21 mouse cellular contexts compared by ENCODE assay signal in the genomic region with DNA sequence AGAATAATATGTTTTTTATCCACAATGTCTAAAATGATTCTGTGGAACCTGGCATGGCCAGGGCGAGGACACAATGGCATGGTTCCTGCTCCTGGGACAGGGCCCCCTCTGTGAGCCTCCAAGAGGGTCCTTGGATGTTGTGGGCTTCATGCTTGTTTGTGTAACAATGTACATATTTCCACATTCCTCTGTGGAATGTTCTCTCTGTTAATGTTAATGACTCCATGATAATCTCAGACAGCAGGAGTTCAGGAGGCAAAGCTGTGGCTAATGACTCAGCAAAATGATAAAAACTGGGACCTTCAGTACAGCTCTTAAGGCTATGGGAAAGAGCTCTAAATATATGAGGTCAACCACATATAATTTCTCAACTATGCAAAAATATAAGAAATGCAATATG.
A peak's percentile ranks its signal among the peaks of the same experiment; 100 is the strongest.
DNase-seq lines count a peak whose midpoint lies in the region; TF ChIP-seq lines count a peak whose summit lies in the region.
"Had no signal": no experiment of that assay in that cellular context is flagged by ENCODE, and none has a peak within 500 bp of the region (broad histone marks: within the 10 kb centered on the region; RNA-seq: fewer than 3 reads in every experiment).

No protein-coding gene starts in this region.

- H3K4me3 ChIP-seq in ES-E14 (ENCODE audit: insufficient read depth in 1 of 2, low read depth in 1 of 2, low read length in 2 of 2, poor library complexity in 1 of 2, severe bottlenecking in 1 of 2) (no peak overlapping the region), myocyte (no peak overlapping the region)
- H3K4me3 ChIP-seq: embryonic facial prominence, embryonic 13.5 days; embryonic facial prominence, embryonic 15.5 days; forebrain, embryonic 13.5 days; forebrain, embryonic 15.5 days had no signal

- peak; percentile 71 for DNase-seq in ES-CJ7 (ENCODE audit: low read depth, low spot score)
- no peak for DNase-seq in ES-E14 (ENCODE audit: low read depth, low spot score)
- DNase-seq in ZHBTc4 (ENCODE audit: low read depth, low spot score): peak; percentile 50
- no peak for DNase-seq in gastrocnemius, postnatal 4 days (ENCODE audit: low spot score in 2 of 2)
- DNase-seq in adrenal gland, postnatal 4 days (ENCODE audit: low spot score in 2 of 2): no peak
- DNase-seq in cerebellum, postnatal 10 days: no peak
- DNase-seq: adrenal gland, adult 2 months; adrenal gland, postnatal 10 days; adrenal gland, postnatal 25 days; cerebellum, adult 11-12 months; cerebellum, adult 2 months; cerebellum, adult 9-10 months; cerebellum, postnatal 14 days; cerebellum, postnatal 36 days; embryo, embryonic 11 days; forebrain, postnatal 0 days had no signal

- no peaks in the 10 kb centered on the region for H3K9me3 ChIP-seq in ES-E14 (ENCODE audit: control insufficient read depth, insufficient read depth, low read depth, low read length)
- H3K9me3 ChIP-seq: embryonic facial prominence, embryonic 13.5 days; embryonic facial prominence, embryonic 15.5 days; forebrain, embryonic 13.5 days; forebrain, embryonic 15.5 days had no signal

- no peak overlapping the region for H3K9ac ChIP-seq in ES-E14 (ENCODE audit: insufficient read depth, low read depth, low read length, poor library complexity, severe bottlenecking)
- H3K9ac ChIP-seq: embryonic facial prominence, embryonic 13.5 days; embryonic facial prominence, embryonic 15.5 days; forebrain, embryonic 13.5 days; forebrain, embryonic 15.5 days; forebrain, postnatal 0 days had no signal

- TF ChIP-seq POLR2A in myocyte (IDR thresholded peaks at IDR 0.05; ENCODE audit: insufficient read length, low read depth): no peak

- H3K27me3 ChIP-seq in myocyte (ENCODE audit: control insufficient read depth, insufficient read depth, insufficient read length): no peaks in the 10 kb centered on the region
- H3K27me3 ChIP-seq: embryonic facial prominence, embryonic 13.5 days; embryonic facial prominence, embryonic 15.5 days; forebrain, embryonic 13.5 days; forebrain, embryonic 15.5 days had no signal

- H3ac ChIP-seq in myocyte (ENCODE audit: control insufficient read depth, insufficient read length): no peak overlapping the region

- H3K79me2 ChIP-seq in myocyte (ENCODE audit: control insufficient read depth, insufficient read depth): no peaks in the 10 kb centered on the region

- H3K27ac ChIP-seq in ES-E14 (ENCODE audit: insufficient read depth, low read depth, low read length, poor library complexity, severe bottlenecking): peak overlapping the region; percentile 60
- H3K27ac ChIP-seq: embryonic facial prominence, embryonic 13.5 days; embryonic facial prominence, embryonic 15.5 days; forebrain, embryonic 13.5 days; forebrain, embryonic 15.5 days had no signal

- H3K4me1 ChIP-seq in ES-E14 (ENCODE audit: control insufficient read depth in 2 of 2, insufficient read depth in 2 of 2, low read length in 2 of 2, poor library complexity in 1 of 2): no peaks in the 10 kb centered on the region
- H3K4me1 ChIP-seq: embryonic facial prominence, embryonic 13.5 days; embryonic facial prominence, embryonic 15.5 days; forebrain, embryonic 13.5 days; forebrain, embryonic 15.5 days had no signal

- H3K36me3 ChIP-seq in ES-E14 (ENCODE audit: control insufficient read depth, insufficient read depth, low read length, poor library complexity, severe bottlenecking) (no peaks in the 10 kb centered on the region), myocyte (ENCODE audit: control insufficient read depth, insufficient read depth) (no peaks in the 10 kb centered on the region)
- H3K36me3 ChIP-seq: embryonic facial prominence, embryonic 13.5 days; embryonic facial prominence, embryonic 15.5 days; forebrain, embryonic 15.5 days had no signal

- in situ Hi-C loops in ES-E14 (cut with MboI; ENCODE audit: low sequenced_read_pairs in 2 of 2, unreplicated experiment in 2 of 2): no loop called here

- no peak overlapping the region for H3K4me2 ChIP-seq in myocyte (ENCODE audit: low read depth)
- H3K4me2 ChIP-seq: embryonic facial prominence, embryonic 13.5 days; embryonic facial prominence, embryonic 15.5 days; forebrain, embryonic 13.5 days; forebrain, embryonic 15.5 days had no signal

TF ChIP-seq in ES-E14, 5 proteins besides CTCF, POLR2A, EP300 and RAD21:
- TF ChIP-seq ZC3H11A (IDR thresholded peaks at IDR 0.05; ENCODE audit: borderline replicate concordance, low read depth, low read length) (no peak), MAFK (IDR thresholded peaks at IDR 0.05; ENCODE audit: insufficient read depth, low read depth, low read length) (peak; percentile 62)

TF ChIP-seq in myocyte, 11 proteins besides CTCF, POLR2A, EP300 and RAD21:
- TF ChIP-seq REST (IDR thresholded peaks at IDR 0.05; ENCODE audit: insufficient read depth, insufficient read length): no peak
- TF ChIP-seq CEBPB (IDR thresholded peaks at IDR 0.05; ENCODE audit: insufficient read depth, poor library complexity, severe bottlenecking): 0 out of 2 replicates have a peak, but pooled peaks have one; percentile 3

Comparison
In these comparisons a context has a peak if more than half of its experiments do, and no peak if none do; other contexts are left out.
1. DNase-seq: peak in ES-CJ7 (single experiment) and ZHBTc4 (single experiment); none in ES-E14 (single experiment), gastrocnemius, postnatal 4 days (0 of 2), adrenal gland, postnatal 4 days (0 of 2) and cerebellum, postnatal 10 days (0 of 2).